Mouse (Mus musculus): ENCODE data around the gene Fam20c. TPM values are rescaled to one million over a fixed set of nuclear protein-coding genes. Genes with fewer than 3 reads are reported as not detected.

The Fam20c gene
- not detected for total RNA-seq (2023)

GRCm38 (mm10) chr5:138754303-138755120, at the start of gene Fam20c:
Gene Fam20c (plus strand): TSS chr5:138754514.

DNA sequence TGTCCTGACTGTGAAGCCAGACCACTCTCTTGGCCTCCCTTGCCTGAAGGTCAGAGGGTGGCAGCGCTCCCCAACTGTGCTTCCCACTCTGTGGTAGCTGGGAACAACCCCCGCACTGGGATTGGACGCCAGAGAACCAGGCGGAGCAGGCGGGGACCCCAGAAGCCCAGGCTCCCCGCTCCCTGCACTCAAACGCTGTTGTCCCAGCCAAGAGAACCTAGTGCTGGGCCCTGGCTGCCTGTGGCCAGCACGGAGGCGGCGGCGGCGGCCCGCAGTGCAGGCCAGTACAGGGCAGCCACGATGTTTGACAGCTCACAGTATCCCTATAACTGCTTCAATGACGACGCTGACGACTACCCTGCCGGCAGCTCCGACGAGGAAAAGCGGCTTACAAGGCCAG, 65.5 kb downstream of the Fam20c start, which contains the start of gene Gm5294:
Gene Gm5294, plus strand, starts transcription at position 301 of the 400 bp plus-strand sequence.

Other genes starting within 250 kb of the Fam20c start
- gene 1700123K08Rik, start 189.8 kb upstream of the Fam20c start, total RNA-seq (2023) = not detected
- 39.0 TPM for gene Zfp68, start 134.8 kb upstream of the Fam20c start, total RNA-seq (2023)
- 8.5 TPM for gene A430033K04Rik, start 131.7 kb upstream of the Fam20c start, total RNA-seq (2023)
- not detected for gene Gm5294, start 65.6 kb downstream of the Fam20c start, total RNA-seq (2023)
- not detected for gene Pdgfa, start 242.9 kb downstream of the Fam20c start, total RNA-seq (2023)